Mouse (Mus musculus) cerebellum, adult 2 months (tissue): ENCODE measurements at regions not wholly inside any gene's neighbourhood (a gene's known extent, or its start where the extent isn't known, plus 50 kb on each side); places are given as distances from the start of the nearest gene placed in this dataset.

Experiments used
- DNase-seq, 2 experiments: peaks; one replicate each; pipeline ENCODE4 v3.0.0; 2021
- H3K27ac ChIP-seq: fragments of 200-500 bp; 2 replicates; pipeline ENCODE4 v1.5.1; 2012; ENCODE audit warnings: low read length, control low read depth, inconsistent platforms; ENCODE audit not compliant: insufficient read depth
- H3K27me3 ChIP-seq: fragments of 200-500 bp; 2 replicates; pipeline ENCODE4 v1.6.1; 2012; ENCODE audit warnings: inconsistent platforms, mild to moderate bottlenecking, low read length, moderate library complexity; ENCODE audit not compliant: control insufficient read depth, insufficient read depth
- H3K4me1 ChIP-seq: fragments of 200-500 bp; 2 replicates; pipeline ENCODE4 v1.6.1; 2011; ENCODE audit warnings: low read length; ENCODE audit not compliant: control insufficient read depth, insufficient read depth
- H3K4me3 ChIP-seq: fragments of 200-500 bp; replicated peaks from 2 replicates; pipeline ENCODE3; 2011; ENCODE audit warnings: mild to moderate bottlenecking, low read depth, low read length, control low read depth; ENCODE audit not compliant: insufficient read depth
- CTCF ChIP-seq: fragments of 200-500 bp; IDR thresholded peaks from 2 replicates; pipeline ENCODE4 v1.5.1; 2011; ENCODE audit warnings: low read depth, mild to moderate bottlenecking, control low read depth, low read length, moderate library complexity, borderline replicate concordance; ENCODE audit not compliant: insufficient read depth
- POLR2A ChIP-seq: fragments of 200-500 bp; IDR thresholded peaks from 2 replicates; pipeline ENCODE4 v1.6.1; 2011; ENCODE audit warnings: low read length, control low read depth, borderline replicate concordance; ENCODE audit not compliant: insufficient read depth
- WGBS: fragments of 180-500 bp; shearing (Covaris S2); methylation state at CpG from one replicate; pipeline ENCODE4 v1.1.7; 2018; 5-methylcytosine and 5-hydroxymethylcytosine counted together

DNA sequence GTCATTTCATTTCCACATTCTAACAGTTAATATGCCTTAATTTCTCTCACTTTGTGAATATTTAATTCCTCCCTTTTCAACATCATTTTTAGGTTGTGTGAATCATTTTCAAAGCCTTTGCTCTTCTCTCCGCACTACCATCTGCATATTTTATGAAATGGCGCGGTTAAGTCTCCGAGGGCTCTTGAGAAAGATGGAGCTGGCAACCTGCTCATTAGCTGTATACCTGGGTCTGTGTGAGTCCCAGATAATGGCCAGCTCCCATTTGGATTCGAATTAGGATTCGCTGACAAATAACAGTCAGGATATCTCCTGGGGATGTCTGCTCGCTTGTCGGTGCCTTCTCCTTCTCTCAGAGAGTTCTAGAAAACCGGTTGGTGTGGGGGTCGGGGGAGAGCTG, 118.0 kb downstream of the Gm11011 start:
- Histone ChIP-seq H3K4me3 (no peak overlapping the region), H3K27ac (no peak overlapping the region), H3K4me1 (no peaks in the 10 kb centered on the region), H3K27me3 (no peaks in the 10 kb centered on the region)
- WGBS, result 78% methylated on average over 10 of the region's 10 CpGs
- TF ChIP-seq CTCF (no peak), POLR2A (no peak)
- DNase-seq, result no peak

GRCm38 (mm10) chr2:169467621-169468020, 119.9 kb downstream of the Gm11011 start:
- 77% methylated on average over 6 of the region's 6 CpGs for WGBS
- DNase-seq, result no peak
- no peaks in the 10 kb centered on the region for H3K4me1 ChIP-seq
- no peak overlapping the region for H3K4me3 ChIP-seq
- TF ChIP-seq CTCF, result no peak
- no peak for TF ChIP-seq POLR2A
- no peak overlapping the region for H3K27ac ChIP-seq
- no peaks in the 10 kb centered on the region for H3K27me3 ChIP-seq

- DNase-seq, result no peak
- no peaks in the 10 kb centered on the region for H3K27me3 ChIP-seq
- 90% methylated on average over 5 of the region's 5 CpGs for WGBS
- no peaks in the 10 kb centered on the region for H3K4me1 ChIP-seq
- TF ChIP-seq POLR2A (no peak), CTCF (no peak)
- H3K27ac ChIP-seq, result no peak overlapping the region
- no peak overlapping the region for H3K4me3 ChIP-seq
Measured at GRCm38 (mm10) chr2:169464106-169464505, 123.4 kb downstream of the Gm11011 start.

DNA sequence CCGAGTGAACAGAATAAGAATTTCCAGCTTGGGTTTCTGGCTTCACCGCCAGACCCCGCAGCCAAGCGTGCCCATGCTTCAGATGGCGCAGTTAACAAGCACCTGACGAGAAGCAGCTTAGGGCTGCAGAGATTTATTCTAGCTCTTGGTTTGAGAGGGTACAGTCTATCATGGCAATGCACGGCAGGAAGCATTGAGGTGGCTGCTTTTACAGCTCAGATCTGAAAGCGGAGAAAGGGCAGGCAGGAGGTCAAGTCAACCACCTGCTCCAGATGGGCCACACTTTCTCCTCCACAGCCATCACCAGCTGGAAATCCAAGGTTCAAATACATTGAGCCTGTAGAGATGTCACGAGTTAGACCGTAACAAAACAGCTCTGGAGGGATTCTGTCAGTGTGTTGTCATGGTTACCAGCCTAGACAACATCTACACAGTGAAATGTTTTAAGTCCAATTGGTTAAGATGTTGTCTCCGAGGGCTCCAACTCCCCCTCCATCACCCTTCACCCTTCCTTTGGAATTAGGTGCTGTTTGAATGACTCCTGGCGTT, 126.0 kb downstream of the Gm11011 start:
- Histone ChIP-seq H3K27ac (no peak overlapping the region), H3K4me3 (no peak overlapping the region), H3K27me3 (no peaks in the 10 kb centered on the region), H3K4me1 (no peaks in the 10 kb centered on the region)
- 67% methylated on average over 12 of the region's 12 CpGs for WGBS
- no peak for TF ChIP-seq POLR2A
- no peak for TF ChIP-seq CTCF
- DNase-seq, result no peak

GRCm38 (mm10) chr2:169452956-169453355, 134.6 kb downstream of the Gm11011 start:
- Histone ChIP-seq H3K4me1 (no peaks in the 10 kb centered on the region), H3K27me3 (no peaks in the 10 kb centered on the region), H3K27ac (no peak overlapping the region), H3K4me3 (no peak overlapping the region)
- WGBS, result 94% methylated on average over 8 of the region's 8 CpGs
- no peak for DNase-seq
- TF ChIP-seq POLR2A, result no peak
- no peak for TF ChIP-seq CTCF

- WGBS, result 97% methylated on average over 6 of the region's 6 CpGs
- H3K4me3 ChIP-seq, result no peak overlapping the region
- no peak overlapping the region for H3K27ac ChIP-seq
- no peaks in the 10 kb centered on the region; the same call in 1 of the 2 replicates for H3K27me3 ChIP-seq
- no peaks in the 10 kb centered on the region for H3K4me1 ChIP-seq
- TF ChIP-seq CTCF (no peak), POLR2A (no peak)
- DNase-seq, result no peak
Measured at GRCm38 (mm10) chr2:169450801-169451200, 136.7 kb downstream of the Gm11011 start.

- DNase-seq, result no peak
- Histone ChIP-seq H3K4me3 (no peak overlapping the region), H3K4me1 (no peaks in the 10 kb centered on the region; the same call in 1 of the 2 replicates), H3K27ac (no peak overlapping the region), H3K27me3 (no peaks in the 10 kb centered on the region; the same call in 1 of the 2 replicates)
- 69% methylated on average over 6 of the region's 6 CpGs for WGBS
- TF ChIP-seq CTCF (no peak), POLR2A (no peak)
Measured at GRCm38 (mm10) chr2:169447495-169448280, 139.9 kb downstream of the Gm11011 start.

DNA sequence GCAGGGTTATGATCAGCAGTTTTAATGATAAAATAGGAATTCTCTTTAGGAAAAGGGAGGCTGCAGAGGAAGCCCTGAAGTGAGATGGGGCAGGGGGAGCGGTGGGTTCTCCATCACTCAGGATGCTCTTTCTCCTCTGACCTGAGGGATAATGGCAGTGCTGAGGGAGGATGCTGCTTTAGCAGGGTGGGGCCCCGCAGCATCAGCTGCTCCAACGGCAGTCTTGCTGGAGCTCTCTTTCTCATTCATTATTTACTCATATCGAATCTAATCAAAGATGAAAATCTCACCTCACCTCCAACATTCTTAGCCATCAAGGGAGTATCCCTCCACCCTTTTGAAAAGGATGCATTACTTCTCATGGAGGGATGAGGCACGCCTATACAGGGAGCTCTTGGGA, 141.7 kb downstream of the Gm11011 start:
- DNase-seq, result no peak
- WGBS, result 85% methylated on average over 5 of the region's 5 CpGs
- Histone ChIP-seq H3K4me3 (no peak overlapping the region), H3K27me3 (no peaks in the 10 kb centered on the region; the same call in 1 of the 2 replicates), H3K27ac (no peak overlapping the region), H3K4me1 (no peaks in the 10 kb centered on the region; the same call in 1 of the 2 replicates)
- TF ChIP-seq CTCF, result no peak
- no peak for TF ChIP-seq POLR2A
